Mouse (Mus musculus) skeletal muscle tissue, postnatal 0 days (tissue): Measurements from ENCODE around the gene Tmem92. TPM values are rescaled to one million over a fixed set of nuclear protein-coding genes. Genes with fewer than 3 reads are reported as not detected.

ENCODE experiments used
- polyA plus RNA-seq: library from polyadenylated mRNA; unstranded; fragments of >200 nt; fragmentation: Nextera tagmentation; extraction: Ambion mirVana; gene quantifications from 2 replicates; pipeline ENCODE4 v1.2.1, GENCODE M21; 2015

Tmem92 gene
- polyA plus RNA-seq = not detected in 2 replicates

GRCm38 (mm10) chr11:94782603-94783002, at the start of gene Tmem92:
Tmem92 (minus strand) TSS chr11:94782703.

GRCm38 (mm10) chr11:94741732-94742272, 40.7 kb downstream of the Tmem92 start, which contains the start of gene Cdc34b:
Cdc34b (plus strand) TSS chr11:94741782.

Other genes starting within 250 kb of the Tmem92 start
- gene Rsad1, start 233.4 kb downstream of the Tmem92 start, polyA plus RNA-seq = 2.3 and 2.5 TPM in 2 replicates
- gene Chad, start 217.7 kb downstream of the Tmem92 start, polyA plus RNA-seq = 0.17 and 5.2 TPM in 2 replicates
- gene Acsf2, start 180.8 kb downstream of the Tmem92 start, polyA plus RNA-seq = 1.9 and 2.2 TPM in 2 replicates
- 47.9 and 71.0 TPM in 2 replicates for gene Lrrc59, start 152.9 kb downstream of the Tmem92 start, polyA plus RNA-seq
- gene Mrpl27, start 128.9 kb downstream of the Tmem92 start, polyA plus RNA-seq = 116 and 125 TPM in 2 replicates
- gene Eme1, start 128.7 kb downstream of the Tmem92 start, polyA plus RNA-seq = 1.9 and 2.4 TPM in 2 replicates
- gene Xylt2, start 105.2 kb downstream of the Tmem92 start, polyA plus RNA-seq = 7.1 and 8.7 TPM in 2 replicates
- not detected in 2 replicates for gene Gm11541, start 78.2 kb downstream of the Tmem92 start, polyA plus RNA-seq
- gene Cdc34b, start 40.9 kb downstream of the Tmem92 start, polyA plus RNA-seq = 0.12 and 0.18 TPM in 2 replicates
- 1,518 and 2,228 TPM in 2 replicates for gene Col1a1, start 153.5 kb upstream of the Tmem92 start, polyA plus RNA-seq
- gene Hils1, start 184.9 kb upstream of the Tmem92 start, polyA plus RNA-seq = 0.46 TPM in 1 of 2 replicates, not detected in the other
- gene Sgca, start 193.6 kb upstream of the Tmem92 start, polyA plus RNA-seq = 138 and 183 TPM in 2 replicates
- 3.9 and 5.8 TPM in 2 replicates for gene Ppp1r9b, start 208.3 kb upstream of the Tmem92 start, polyA plus RNA-seq
- 5.7 and 6.2 TPM in 2 replicates for gene Samd14, start 227.2 kb upstream of the Tmem92 start, polyA plus RNA-seq